Mouse (Mus musculus): Measurements from ENCODE around the gene Kcnn3.

DNA sequence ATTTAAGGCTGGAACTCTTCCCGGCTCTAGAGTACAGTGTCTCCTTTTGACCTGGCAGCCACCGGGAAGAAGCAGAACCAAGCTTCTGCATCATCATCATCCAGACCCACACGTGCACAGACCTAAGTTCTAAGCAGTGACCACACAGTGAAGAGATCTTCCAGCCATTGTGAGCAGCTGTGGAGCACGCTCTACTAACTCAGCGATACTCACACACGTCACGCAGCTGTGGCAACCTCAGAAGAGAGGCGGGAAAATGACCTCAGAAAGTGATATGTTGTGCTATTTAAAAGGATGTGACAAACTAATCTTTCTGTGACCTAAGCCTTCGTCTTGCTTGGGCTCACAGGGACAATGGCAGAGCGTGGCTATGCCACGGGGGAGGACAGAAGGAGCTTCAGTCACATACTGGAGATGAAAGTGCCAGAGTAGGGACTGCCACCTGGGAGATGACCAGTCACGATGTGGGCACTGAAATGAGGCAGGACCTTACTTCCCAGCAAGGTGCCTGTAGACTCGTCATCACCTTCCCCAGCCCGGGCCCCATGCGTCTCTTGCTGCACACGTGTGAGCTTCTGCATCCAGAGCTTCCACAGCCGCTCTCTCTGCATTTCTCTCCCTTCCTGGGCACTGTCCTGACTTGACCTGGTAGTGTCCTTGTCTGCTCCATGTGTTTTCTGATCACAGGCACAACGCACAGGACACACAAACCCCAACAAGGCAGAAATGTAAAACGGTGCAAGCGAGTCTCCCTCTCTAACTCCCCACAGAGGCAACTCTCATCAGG is 32.9 kb upstream of the Kcnn3 start:
- TF ChIP-seq CTCF (IDR thresholded peaks at IDR 0.05; ENCODE audit: low read depth) (no peak), EP300 (IDR thresholded peaks at IDR 0.05; ENCODE audit: low read depth) (no peak)
